Mouse (Mus musculus): ENCODE measurements around the gene Lmo7. TPM values are rescaled to one million over a fixed set of nuclear protein-coding genes. Genes with fewer than 3 reads are reported as not detected.
A peak's percentile ranks its signal among the peaks of the same experiment; 100 is the strongest.

The Lmo7 gene
- polyA plus RNA-seq, 1 experiment from 2014 or later: 13.8 TPM

- WGBS: 34% methylated on average over 7 of the region's 7 CpGs
These were observed 149.4 kb downstream of the Lmo7 start for GRCm38 (mm10) chr14:101879050-101879694.

GRCm38 (mm10) chr14:101882966-101883365, 153.2 kb downstream of the Lmo7 start:
- Histone ChIP-seq H3K27me3 (no peaks in the 10 kb centered on the region), H3K36me3 (no peaks in the 10 kb centered on the region), H3K27ac (peak overlapping the region; percentile 57; the same call in 1 of the 2 replicates), H3K4me1 (replicated peaks) (peaks cover 14% of the 10 kb centered on the region), H3K4me2 (peak overlapping the region; percentile 20; the same call in 1 of the 2 replicates), H3K9me3 (no peaks in the 10 kb centered on the region), H3K4me3 (replicated peaks) (no peak overlapping the region), H3K9ac (replicated peaks) (no peak overlapping the region)
- 15% methylated on average over 5 of the region's 5 CpGs for WGBS
- peak; percentile 37; the same call in 1 of the 2 replicates for ATAC-seq (ENCODE audit: insufficient number of reproducible peaks, insufficient read depth, low FRiP score, low TSS enrichment, low read depth)

More at GRCm38 (mm10) chr14:101879050-101879694, 149.4 kb downstream of the Lmo7 start:
- Histone ChIP-seq H3K36me3 (no peaks in the 10 kb centered on the region), H3K4me3 (replicated peaks) (no peak overlapping the region), H3K9me3 (no peaks in the 10 kb centered on the region), H3K27me3 (no peaks in the 10 kb centered on the region), H3K4me1 (replicated peaks) (peaks cover 14% of the 10 kb centered on the region), H3K27ac (no peak overlapping the region), H3K9ac (replicated peaks) (no peak overlapping the region), H3K4me2 (no peak overlapping the region)
- ATAC-seq (ENCODE audit: insufficient number of reproducible peaks, insufficient read depth, low FRiP score, low TSS enrichment, low read depth): no peak

GRCm38 (mm10) chr14:101883787-101884186, 154.0 kb downstream of the Lmo7 start:
- no peak overlapping the region for H3K4me3 ChIP-seq (replicated peaks)
- no peaks in the 10 kb centered on the region for H3K9me3 ChIP-seq
- ATAC-seq (ENCODE audit: insufficient number of reproducible peaks, insufficient read depth, low FRiP score, low TSS enrichment, low read depth): no peak
- no peak overlapping the region for H3K9ac ChIP-seq (replicated peaks)
- no peaks in the 10 kb centered on the region for H3K36me3 ChIP-seq
- no peak overlapping the region for H3K27ac ChIP-seq
- no peaks in the 10 kb centered on the region for H3K27me3 ChIP-seq
- no peak overlapping the region for H3K4me2 ChIP-seq
- WGBS: 87% methylated on average over 6 of the region's 6 CpGs
- H3K4me1 ChIP-seq (replicated peaks): peaks cover 14% of the 10 kb centered on the region

GRCm38 (mm10) chr14:101886320-101886719, 156.6 kb downstream of the Lmo7 start:
- H3K36me3 ChIP-seq: no peaks in the 10 kb centered on the region
- no peak overlapping the region for H3K4me3 ChIP-seq (replicated peaks)
- H3K27me3 ChIP-seq: no peaks in the 10 kb centered on the region
- no peak overlapping the region for H3K4me2 ChIP-seq
- WGBS: 94% methylated on average over 10 of the region's 10 CpGs
- H3K9ac ChIP-seq (replicated peaks): no peak overlapping the region
- H3K4me1 ChIP-seq (replicated peaks): peaks cover 14% of the 10 kb centered on the region
- no peaks in the 10 kb centered on the region for H3K9me3 ChIP-seq
- no peak for ATAC-seq (ENCODE audit: insufficient number of reproducible peaks, insufficient read depth, low FRiP score, low TSS enrichment, low read depth)
- H3K27ac ChIP-seq: no peak overlapping the region

GRCm38 (mm10) chr14:101891903-101892448, 162.2 kb downstream of the Lmo7 start:
- Histone ChIP-seq H3K4me2 (no peak overlapping the region), H3K9ac (replicated peaks) (no peak overlapping the region), H3K27ac (peak overlapping the region; percentile 66), H3K4me3 (replicated peaks) (no peak overlapping the region), H3K4me1 (replicated peaks) (peaks cover 5% of the 10 kb centered on the region; the same call in 1 of the 2 replicates), H3K36me3 (no peaks in the 10 kb centered on the region), H3K27me3 (no peaks in the 10 kb centered on the region), H3K9me3 (no peaks in the 10 kb centered on the region)
- no peak for ATAC-seq (ENCODE audit: insufficient number of reproducible peaks, insufficient read depth, low FRiP score, low TSS enrichment, low read depth)
- 86% methylated on average over 10 of the region's 10 CpGs for whole genome bisulfite sequencing

DNA sequence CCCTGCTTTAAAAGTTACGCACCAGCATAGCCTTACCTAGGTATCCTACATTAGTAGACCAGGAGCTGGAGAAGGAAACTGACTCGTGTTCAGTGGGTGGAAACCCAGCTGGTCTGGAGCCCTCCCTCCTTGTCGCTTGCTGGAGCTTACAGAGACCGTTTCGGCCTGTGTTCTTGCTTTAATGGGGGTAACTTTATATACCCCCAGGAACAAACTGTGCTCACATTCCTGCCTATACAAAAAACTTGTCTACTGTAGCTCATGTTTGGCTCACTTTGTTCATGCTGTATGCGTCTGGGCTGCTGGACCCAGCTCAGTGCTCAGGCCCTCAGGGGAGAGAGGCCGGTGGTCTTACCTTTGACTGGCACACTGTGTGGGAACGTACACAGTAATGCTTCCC, 162.7 kb downstream of the Lmo7 start:
- H3K36me3 ChIP-seq: no peaks in the 10 kb centered on the region
- H3K9ac ChIP-seq (replicated peaks): no peak overlapping the region
- H3K9me3 ChIP-seq: no peaks in the 10 kb centered on the region
- H3K4me2 ChIP-seq: no peak overlapping the region
- no peaks in the 10 kb centered on the region for H3K27me3 ChIP-seq
- ATAC-seq (ENCODE audit: insufficient number of reproducible peaks, insufficient read depth, low FRiP score, low TSS enrichment, low read depth): peak; percentile 87
- H3K4me3 ChIP-seq (replicated peaks): no peak overlapping the region
- peaks cover 5% of the 10 kb centered on the region; the same call in 1 of the 2 replicates for H3K4me1 ChIP-seq (replicated peaks)
- 49% methylated on average over 8 of the region's 8 CpGs for WGBS
- H3K27ac ChIP-seq: peak overlapping the region; percentile 66

DNA sequence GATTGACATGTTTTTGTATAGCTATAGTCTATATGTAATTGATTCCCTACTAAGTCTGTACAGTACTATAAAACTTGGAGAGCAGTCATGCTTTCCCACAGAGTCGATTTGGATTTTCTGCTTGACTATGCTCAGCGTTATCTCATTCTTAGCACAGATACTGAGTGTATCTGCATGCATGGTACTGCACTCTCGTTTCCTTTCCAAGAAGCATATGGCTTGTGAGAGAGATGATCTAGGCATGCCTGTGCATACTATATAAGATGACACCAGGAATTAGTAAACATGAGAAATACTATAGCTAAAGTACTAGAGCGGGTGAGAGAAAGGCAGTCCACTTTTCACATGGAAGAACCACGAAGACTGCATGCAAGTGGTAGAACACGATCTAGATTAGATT, 163.5 kb downstream of the Lmo7 start:
- ATAC-seq (ENCODE audit: insufficient number of reproducible peaks, insufficient read depth, low FRiP score, low TSS enrichment, low read depth): no peak
- Histone ChIP-seq H3K4me1 (replicated peaks) (peaks cover 5% of the 10 kb centered on the region; the same call in 1 of the 2 replicates), H3K9me3 (no peaks in the 10 kb centered on the region), H3K27me3 (no peaks in the 10 kb centered on the region), H3K36me3 (no peaks in the 10 kb centered on the region), H3K9ac (replicated peaks) (no peak overlapping the region), H3K4me3 (replicated peaks) (no peak overlapping the region), H3K4me2 (no peak overlapping the region), H3K27ac (no peak overlapping the region)
- 92% methylated on average over 6 of the region's 6 CpGs for WGBS

- H3K4me3 ChIP-seq (replicated peaks): no peak overlapping the region
- 80% methylated on average over 6 of the region's 6 CpGs for WGBS
- 0 out of 2 replicates have a peak, but pooled peaks cover 5% of the 10 kb centered on the region for H3K4me1 ChIP-seq (replicated peaks)
- no peak overlapping the region for H3K27ac ChIP-seq
- no peaks in the 10 kb centered on the region for H3K9me3 ChIP-seq
- H3K4me2 ChIP-seq: no peak overlapping the region
- no peak for ATAC-seq (ENCODE audit: insufficient number of reproducible peaks, insufficient read depth, low FRiP score, low TSS enrichment, low read depth)
- no peak overlapping the region for H3K9ac ChIP-seq (replicated peaks)
- H3K36me3 ChIP-seq: no peaks in the 10 kb centered on the region
- no peaks in the 10 kb centered on the region for H3K27me3 ChIP-seq
These were observed 168.5 kb downstream of the Lmo7 start for GRCm38 (mm10) chr14:101898250-101898649.

- no peak overlapping the region for H3K27ac ChIP-seq
- H3K9me3 ChIP-seq: no peaks in the 10 kb centered on the region
- H3K4me2 ChIP-seq: no peak overlapping the region
- no peaks in the 10 kb centered on the region for H3K36me3 ChIP-seq
- no peak overlapping the region for H3K4me3 ChIP-seq (replicated peaks)
- 34% methylated on average over 7 of the region's 7 CpGs for WGBS
- H3K4me1 ChIP-seq (replicated peaks): 0 out of 2 replicates have a peak, but pooled peaks cover 5% of the 10 kb centered on the region
- H3K27me3 ChIP-seq: no peaks in the 10 kb centered on the region
- no peak for ATAC-seq (ENCODE audit: insufficient number of reproducible peaks, insufficient read depth, low FRiP score, low TSS enrichment, low read depth)
- H3K9ac ChIP-seq (replicated peaks): no peak overlapping the region
These were observed 171.7 kb downstream of the Lmo7 start for GRCm38 (mm10) chr14:101901496-101901895.

GRCm38 (mm10) chr14:101901976-101902375, 172.2 kb downstream of the Lmo7 start:
- ATAC-seq (ENCODE audit: insufficient number of reproducible peaks, insufficient read depth, low FRiP score, low TSS enrichment, low read depth): no peak
- 79% methylated on average over 7 of the region's 7 CpGs for WGBS
- 0 out of 2 replicates have a peak, but pooled peaks cover 5% of the 10 kb centered on the region for H3K4me1 ChIP-seq (replicated peaks)
- H3K36me3 ChIP-seq: no peaks in the 10 kb centered on the region
- H3K9ac ChIP-seq (replicated peaks): no peak overlapping the region
- no peaks in the 10 kb centered on the region for H3K9me3 ChIP-seq
- H3K27ac ChIP-seq: no peak overlapping the region
- no peaks in the 10 kb centered on the region for H3K27me3 ChIP-seq
- H3K4me3 ChIP-seq (replicated peaks): no peak overlapping the region
- H3K4me2 ChIP-seq: no peak overlapping the region

- H3K36me3 ChIP-seq: no peaks in the 10 kb centered on the region
- WGBS: 89% methylated on average over 5 of the region's 5 CpGs
These were observed 174.0 kb downstream of the Lmo7 start for GRCm38 (mm10) chr14:101903722-101904121.

More at GRCm38 (mm10) chr14:101903722-101904121, 174.0 kb downstream of the Lmo7 start:
- Histone ChIP-seq H3K9me3 (no peaks in the 10 kb centered on the region), H3K4me2 (no peak overlapping the region), H3K9ac (replicated peaks) (no peak overlapping the region), H3K4me3 (replicated peaks) (no peak overlapping the region), H3K27me3 (no peaks in the 10 kb centered on the region), H3K4me1 (replicated peaks) (0 out of 2 replicates have a peak, but pooled peaks cover 5% of the 10 kb centered on the region), H3K27ac (no peak overlapping the region)
- ATAC-seq (ENCODE audit: insufficient number of reproducible peaks, insufficient read depth, low FRiP score, low TSS enrichment, low read depth): no peak
